Mouse (Mus musculus) stomach, postnatal 0 days (tissue): ENCODE data around the gene Zp3r. TPM values are rescaled to one million over a fixed set of nuclear protein-coding genes. Genes with fewer than 3 reads are reported as not detected.

ENCODE experiments used
- ATAC-seq: fragments of 200-750 bp; cut with Nextera tagmentation; 2 replicates; pipeline ENCODE4 v1.8.0; 2017; ENCODE audit not compliant: low FRiP score, low TSS enrichment
- DNase-seq: peaks from one replicate; pipeline ENCODE4 v3.0.0-alpha.2; 2016; ENCODE audit warnings: low spot score
- H3K27ac ChIP-seq: fragments of 300-500 bp; sonication (generic); replicated peaks from 2 replicates; pipeline ENCODE4 v1.5.1; 2014; ENCODE audit warnings: mild to moderate bottlenecking, control low read depth
- H3K27me3 ChIP-seq: fragments of 300-500 bp; sonication (generic); 2 replicates; pipeline ENCODE4 v1.6.1; 2014; ENCODE audit warnings: low read length; ENCODE audit not compliant: control insufficient read depth, insufficient read depth
- H3K36me3 ChIP-seq: fragments of 300-500 bp; sonication (generic); 2 replicates; pipeline ENCODE4 v1.6.1; 2014; ENCODE audit warnings: low read length, mixed read lengths; ENCODE audit not compliant: control insufficient read depth, insufficient read depth
- H3K4me1 ChIP-seq: fragments of 300-500 bp; sonication (generic); replicated peaks from 2 replicates; pipeline ENCODE4 v1.6.1; 2014; ENCODE audit warnings: antibody characterized with exemption; ENCODE audit not compliant: control insufficient read depth, insufficient read depth
- H3K4me2 ChIP-seq: fragments of 300-500 bp; sonication (generic); replicated peaks from 2 replicates; pipeline ENCODE4 v1.6.1; 2014; ENCODE audit warnings: low read depth, mild to moderate bottlenecking, control low read depth, moderate library complexity
- H3K4me3 ChIP-seq: fragments of 300-500 bp; sonication (generic); 2 replicates; pipeline ENCODE4 v1.5.1; 2014; ENCODE audit warnings: low read depth, low read length, control low read depth
- H3K9ac ChIP-seq: fragments of 300-500 bp; sonication (generic); 2 replicates; pipeline ENCODE4 v1.6.1; 2014; ENCODE audit warnings: mild to moderate bottlenecking, low read length, control low read depth, mixed read lengths
- H3K9me3 ChIP-seq: fragments of 300-500 bp; sonication (generic); 2 replicates; pipeline ENCODE4 v1.6.1; 2016; ENCODE audit warnings: low read length; ENCODE audit not compliant: control insufficient read depth
- CTCF ChIP-seq: IDR thresholded peaks from 2 replicates; pipeline ENCODE4 v1.5.1; 2016; ENCODE audit warnings: antibody characterized with exemption, low read depth, mild to moderate bottlenecking, moderate library complexity
- EP300 ChIP-seq: optimal IDR thresholded peaks from 2 replicates; pipeline ENCODE3; 2016; ENCODE audit warnings: antibody characterized with exemption
- WGBS: fragments of 180-500 bp; shearing (Covaris S2); extraction: QIAGEN DNeasy Blood & Tissue Kit; methylation state at CpG from one replicate; pipeline ENCODE4 v1.1.7; 2014; 5-methylcytosine and 5-hydroxymethylcytosine counted together
- polyA plus RNA-seq: library from polyadenylated mRNA; unstranded; fragments of >200 nt; fragmentation: Nextera tagmentation; extraction: Ambion mirVana; gene quantifications from 2 replicates; pipeline ENCODE4 v1.2.1, GENCODE M21; 2015

The Zp3r gene
- polyA plus RNA-seq, 1 experiment from 2014 or later, result 0.08 TPM

DNA sequence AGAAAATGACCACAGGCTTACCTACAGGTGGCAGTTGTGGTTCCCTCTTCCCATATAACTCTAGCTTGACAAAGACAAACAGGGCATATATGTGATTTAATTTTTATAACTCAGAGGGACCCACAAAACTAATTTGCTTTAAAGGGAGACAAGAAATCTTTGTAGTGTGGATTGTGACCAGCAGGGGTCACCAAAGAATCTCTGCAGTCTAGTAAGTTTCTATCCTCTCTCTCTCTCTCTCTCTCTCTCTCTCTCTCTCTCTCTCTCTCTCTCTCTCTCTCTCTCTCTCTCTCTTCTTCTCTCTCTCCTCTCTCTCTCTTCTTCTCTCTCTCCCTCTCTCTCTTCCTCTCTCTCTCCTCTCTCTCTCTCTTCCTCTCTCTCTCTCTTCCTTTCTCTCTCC is 53.5 kb downstream of the Zp3r start:
- H3K4me3 ChIP-seq, result no peak overlapping the region
- no peak overlapping the region for H3K27ac ChIP-seq
- H3K36me3 ChIP-seq, result no peaks in the 10 kb centered on the region
- no peak overlapping the region for H3K9ac ChIP-seq
- H3K4me2 ChIP-seq, result no peak overlapping the region
- no peaks in the 10 kb centered on the region for H3K9me3 ChIP-seq
- TF ChIP-seq CTCF, result peak; percentile 73
- TF ChIP-seq EP300, result no peak
- DNase-seq (peak; percentile 32), ATAC-seq (no peak)
- no peaks in the 10 kb centered on the region for H3K27me3 ChIP-seq
- H3K4me1 ChIP-seq, result no peaks in the 10 kb centered on the region

DNA sequence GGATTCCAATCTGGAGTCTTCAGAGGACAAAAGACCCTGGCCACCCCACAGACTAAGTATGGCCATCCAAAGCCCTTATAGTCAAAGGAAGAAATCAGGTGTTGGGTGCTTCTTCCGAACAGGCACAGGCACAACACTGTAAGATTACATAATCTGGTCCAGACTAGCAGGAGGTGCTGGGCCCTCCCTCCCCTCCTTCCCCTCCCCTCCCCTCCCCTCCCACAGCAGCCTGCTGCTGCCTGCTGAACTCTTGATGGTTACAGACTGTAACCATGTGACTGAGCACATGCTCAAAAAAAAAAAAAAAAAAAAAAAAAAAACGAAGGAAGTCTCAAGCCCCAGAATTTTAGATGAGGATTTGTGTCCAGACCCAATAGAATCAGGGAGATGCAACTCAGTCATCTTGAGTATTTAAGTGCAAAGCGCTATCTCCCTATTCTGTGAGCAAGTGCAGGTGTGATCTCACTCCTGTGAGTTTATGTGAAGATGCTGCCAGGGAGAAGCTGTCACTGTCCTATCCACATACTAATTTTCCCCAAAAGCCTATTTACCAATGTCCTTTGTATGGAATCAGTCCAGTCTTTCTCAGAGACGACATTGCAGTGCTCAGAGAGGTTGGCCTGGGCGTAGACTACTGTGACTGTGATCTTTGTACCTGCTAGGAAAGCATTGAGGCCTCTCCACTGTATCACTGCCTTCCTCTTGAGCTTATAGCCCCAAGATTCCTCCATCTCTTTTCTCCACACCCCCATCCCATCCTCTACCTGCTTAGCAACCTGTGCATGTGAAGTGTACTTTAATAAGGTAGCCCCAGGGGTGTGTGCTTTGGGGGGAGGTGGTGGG is 77.8 kb downstream of the Zp3r start:
- H3K27ac ChIP-seq, result no peak overlapping the region
- ATAC-seq (no peak), DNase-seq (no peak)
- no peaks in the 10 kb centered on the region for H3K9me3 ChIP-seq
- H3K4me3 ChIP-seq, result no peak overlapping the region
- TF ChIP-seq EP300, result no peak
- TF ChIP-seq CTCF, result no peak
- no peak overlapping the region for H3K9ac ChIP-seq
- WGBS, result 68% methylated on average over 5 of the region's 5 CpGs
- no peaks in the 10 kb centered on the region for H3K4me1 ChIP-seq
- no peaks in the 10 kb centered on the region for H3K27me3 ChIP-seq
- H3K4me2 ChIP-seq, result no peak overlapping the region
- H3K36me3 ChIP-seq, result no peaks in the 10 kb centered on the region

DNA sequence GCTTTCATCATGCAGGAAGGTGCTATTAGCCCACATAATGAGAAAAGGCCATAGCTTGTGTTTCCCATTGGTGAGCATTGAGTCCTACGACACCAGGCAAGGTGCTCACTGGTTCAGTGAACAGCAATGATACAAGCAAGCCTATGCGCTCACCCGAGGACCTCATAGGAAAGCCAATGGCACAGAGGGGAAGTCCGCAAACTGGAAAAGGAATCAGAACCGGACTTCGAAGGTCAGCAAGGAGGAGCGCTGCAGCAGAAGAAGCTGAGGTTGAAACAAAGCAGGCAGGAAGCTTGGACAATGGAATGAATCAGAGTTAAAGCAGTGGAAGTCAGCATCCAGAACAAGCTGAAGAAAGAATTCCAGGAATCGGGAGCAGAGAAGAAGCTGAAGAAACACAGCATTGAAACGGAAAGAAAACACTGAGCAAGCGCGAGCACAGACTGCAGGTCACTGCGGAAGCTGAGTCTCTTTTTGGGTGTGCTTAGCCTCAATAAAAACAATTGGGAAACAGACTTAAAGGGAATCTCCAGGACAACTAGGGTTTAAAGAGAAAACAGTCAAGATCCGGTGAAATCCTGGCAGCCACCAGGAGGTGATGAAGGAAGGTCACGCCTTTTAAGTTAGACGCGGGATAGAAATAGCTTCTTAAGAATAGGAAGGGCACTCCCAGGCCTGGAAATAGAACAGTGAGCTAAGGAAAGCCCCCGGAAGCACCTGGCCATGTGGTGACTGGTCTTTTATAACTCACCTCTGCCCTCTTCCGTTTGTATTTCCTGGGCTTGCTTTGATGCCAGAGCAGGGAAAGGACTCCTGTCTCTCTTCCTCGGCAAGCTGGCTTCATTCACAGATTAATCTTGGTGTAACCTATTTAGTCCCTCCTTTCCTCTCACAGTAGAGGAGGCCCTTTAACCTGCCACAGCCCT is 78.9 kb downstream of the Zp3r start:
- ATAC-seq (no peak), DNase-seq (no peak)
- Histone ChIP-seq H3K27ac (0 out of 2 replicates have a peak overlapping the region, but pooled peaks have one; percentile 13), H3K27me3 (no peaks in the 10 kb centered on the region), H3K36me3 (no peaks in the 10 kb centered on the region), H3K4me3 (no peak overlapping the region), H3K4me1 (no peaks in the 10 kb centered on the region), H3K9ac (no peak overlapping the region), H3K9me3 (no peaks in the 10 kb centered on the region), H3K4me2 (no peak overlapping the region)
- WGBS, result 60% methylated on average over 19 of the region's 19 CpGs
- TF ChIP-seq EP300, result no peak
- no peak for TF ChIP-seq CTCF

DNA sequence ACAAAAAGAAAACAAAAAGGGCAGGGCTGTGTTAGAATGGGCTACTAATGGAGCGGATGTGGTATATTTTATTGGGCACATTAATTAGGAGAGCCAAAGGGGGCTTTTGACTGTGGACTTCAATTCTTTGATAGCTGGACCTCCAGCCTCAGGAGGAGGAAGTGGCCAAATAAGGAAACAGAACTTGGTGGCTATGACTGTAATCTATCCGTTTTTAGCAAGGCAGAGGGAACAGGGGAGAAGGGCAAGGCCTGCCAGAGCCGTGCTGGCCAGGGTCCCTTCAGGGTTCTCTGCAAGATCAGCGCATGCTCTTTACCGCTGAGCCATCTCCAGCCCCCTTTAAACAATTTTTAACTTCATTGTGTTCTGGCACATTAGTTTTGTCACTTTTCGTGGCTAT is 79.7 kb downstream of the Zp3r start:
- DNase-seq (no peak), ATAC-seq (no peak)
- Histone ChIP-seq H3K27ac (no peak overlapping the region), H3K4me3 (no peak overlapping the region), H3K36me3 (no peaks in the 10 kb centered on the region), H3K27me3 (no peaks in the 10 kb centered on the region), H3K4me2 (no peak overlapping the region), H3K4me1 (no peaks in the 10 kb centered on the region), H3K9me3 (no peaks in the 10 kb centered on the region), H3K9ac (no peak overlapping the region)
- WGBS, result 83% methylated on average over 6 of the region's 6 CpGs
- TF ChIP-seq CTCF (no peak), EP300 (no peak)

DNA sequence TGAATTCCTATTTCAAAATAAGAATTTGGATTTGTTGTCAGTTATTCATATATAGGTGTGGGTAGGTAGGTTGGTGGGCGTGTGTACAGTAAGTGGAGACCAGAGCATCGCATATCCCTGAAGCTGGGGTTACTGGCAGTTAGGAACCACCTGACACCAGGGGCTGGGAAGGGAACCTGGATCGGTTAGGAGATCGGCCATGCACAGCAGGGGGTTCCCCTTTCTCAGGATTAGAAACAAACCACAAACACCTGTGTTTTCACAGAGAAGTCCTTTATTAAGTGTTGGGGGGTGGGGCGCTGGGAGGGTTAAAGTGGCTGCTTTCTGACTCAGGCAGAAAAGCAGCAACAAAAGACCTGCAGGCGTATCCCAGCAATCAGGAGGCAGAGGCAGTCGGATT is 80.3 kb downstream of the Zp3r start:
- Histone ChIP-seq H3K27ac (no peak overlapping the region), H3K4me1 (no peaks in the 10 kb centered on the region), H3K9me3 (no peaks in the 10 kb centered on the region), H3K36me3 (no peaks in the 10 kb centered on the region), H3K27me3 (no peaks in the 10 kb centered on the region), H3K9ac (no peak overlapping the region), H3K4me2 (no peak overlapping the region), H3K4me3 (no peak overlapping the region)
- TF ChIP-seq EP300, result no peak
- TF ChIP-seq CTCF, result no peak
- 70% methylated on average over 7 of the region's 7 CpGs for WGBS
- no peak for DNase-seq
- no peak for ATAC-seq
